Mouse (Mus musculus): ENCODE data around the gene Trabd2b. TPM values are rescaled to one million over a fixed set of nuclear protein-coding genes. Genes with fewer than 3 reads are reported as not detected.
A peak's percentile ranks its signal among the peaks of the same experiment; 100 is the strongest.

Gene Trabd2b
- polyA plus RNA-seq, 1 experiment from 2014 or later, result 1.8 TPM

DNA sequence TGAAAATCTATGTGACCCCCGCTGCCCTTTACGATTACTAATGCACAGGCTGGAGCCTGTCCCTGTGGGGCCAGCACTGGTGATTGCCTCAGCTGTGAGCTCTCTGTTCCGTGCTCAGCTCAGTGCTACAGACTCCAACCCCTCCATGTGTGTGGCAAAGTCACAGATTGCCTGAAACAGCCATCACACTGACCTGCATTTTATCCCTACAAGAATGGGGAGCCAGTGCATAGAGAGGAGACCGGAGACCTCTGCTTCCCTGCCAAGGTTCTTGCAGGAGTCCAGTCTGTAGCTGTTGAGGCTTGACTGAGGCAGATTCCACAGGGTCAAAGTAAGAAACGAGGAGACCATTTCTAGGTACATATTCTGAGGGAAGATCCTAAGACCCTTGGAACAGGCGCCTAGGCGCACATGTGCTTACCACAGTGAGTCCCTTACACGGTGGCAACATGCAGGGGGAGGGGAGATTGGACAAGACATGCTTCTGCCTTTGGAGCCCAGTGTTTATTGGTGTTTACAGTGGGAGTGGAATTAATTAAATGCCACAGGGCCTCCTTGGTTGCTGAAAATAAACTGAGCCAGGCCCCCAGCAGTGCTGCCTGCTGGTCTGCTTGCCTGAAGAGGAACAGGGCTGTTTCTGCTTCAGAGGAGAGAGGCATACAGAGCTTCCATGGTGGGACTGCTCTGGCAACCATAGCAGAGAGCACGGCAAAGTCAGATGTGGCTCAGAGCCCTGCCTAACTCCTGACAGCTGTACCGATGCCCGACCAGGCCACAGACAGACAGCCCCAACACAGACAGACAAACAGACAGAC, 97.9 kb downstream of the Trabd2b start:
- 0 out of 2 replicates have a peak, but pooled peaks have one; percentile 27 for ATAC-seq (ENCODE audit: low FRiP score, low read depth)
- Histone ChIP-seq H3K4me1 (peaks cover 7% of the 10 kb centered on the region; the same call in 1 of the 2 replicates), H3K4me2 (replicated peaks) (no peak overlapping the region), H3K36me3 (no peaks in the 10 kb centered on the region), H3K27me3 (no peaks in the 10 kb centered on the region), H3K9ac (replicated peaks) (no peak overlapping the region), H3K27ac (replicated peaks) (no peak overlapping the region), H3K4me3 (no peak overlapping the region), H3K9me3 (no peaks in the 10 kb centered on the region)
- 66% methylated on average over 11 of the region's 11 CpGs for WGBS

DNA sequence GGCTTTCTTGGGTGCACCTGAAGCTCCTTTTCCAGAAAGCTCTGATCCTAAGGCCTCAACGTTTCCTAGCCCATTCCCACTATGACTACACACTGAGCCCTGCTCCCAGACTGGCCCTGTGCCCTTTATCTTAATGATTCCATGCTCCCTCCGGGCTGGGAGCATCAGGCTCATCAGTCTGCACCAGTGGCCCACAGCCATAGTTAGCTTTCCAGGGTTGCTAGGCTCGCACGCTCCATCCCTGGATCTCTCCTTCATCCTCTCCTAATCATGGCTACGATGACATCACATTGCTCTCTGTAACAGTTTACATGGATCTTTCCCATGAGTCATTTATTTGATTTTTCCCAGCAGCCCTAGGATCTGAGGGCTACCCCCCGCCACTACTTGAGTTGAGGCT, 103.1 kb downstream of the Trabd2b start:
- no peak overlapping the region for H3K27ac ChIP-seq (replicated peaks)
- 94% methylated on average over 6 of the region's 6 CpGs for WGBS
- no peak overlapping the region for H3K4me2 ChIP-seq (replicated peaks)
- no peak for ATAC-seq (ENCODE audit: low FRiP score, low read depth)
- H3K4me3 ChIP-seq, result no peak overlapping the region
- no peak overlapping the region for H3K9ac ChIP-seq (replicated peaks)
- H3K36me3 ChIP-seq, result no peaks in the 10 kb centered on the region
- H3K27me3 ChIP-seq, result no peaks in the 10 kb centered on the region
- no peaks in the 10 kb centered on the region for H3K9me3 ChIP-seq
- peaks cover 1% of the 10 kb centered on the region; the same call in 1 of the 2 replicates for H3K4me1 ChIP-seq

DNA sequence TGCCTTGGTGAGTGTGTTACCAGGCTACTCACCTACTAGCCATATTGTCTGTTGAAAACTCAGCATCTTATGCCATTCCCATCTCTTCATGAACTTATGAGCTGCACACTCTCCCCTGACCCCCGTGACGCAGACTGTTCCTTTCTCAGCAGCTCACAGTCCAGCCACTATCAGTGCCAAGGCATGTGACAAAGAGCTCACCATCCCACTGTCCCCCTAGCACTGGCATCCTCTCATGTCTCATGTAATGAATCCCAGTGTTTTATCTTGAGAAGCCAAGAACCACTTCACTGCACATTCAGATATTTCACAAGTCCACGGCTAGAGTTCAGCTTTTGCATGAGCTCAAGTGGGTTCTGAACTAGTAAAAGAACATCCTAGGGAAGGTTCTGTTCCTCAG, 105.1 kb downstream of the Trabd2b start:
- no peaks in the 10 kb centered on the region for H3K9me3 ChIP-seq
- H3K36me3 ChIP-seq, result no peaks in the 10 kb centered on the region
- H3K27ac ChIP-seq (replicated peaks), result no peak overlapping the region
- H3K4me1 ChIP-seq, result no peaks in the 10 kb centered on the region
- 95% methylated on average over 3 of the region's 3 CpGs for WGBS
- no peak overlapping the region for H3K9ac ChIP-seq (replicated peaks)
- H3K4me3 ChIP-seq, result no peak overlapping the region
- H3K27me3 ChIP-seq, result no peaks in the 10 kb centered on the region
- no peak for ATAC-seq (ENCODE audit: low FRiP score, low read depth)
- no peak overlapping the region for H3K4me2 ChIP-seq (replicated peaks)

DNA sequence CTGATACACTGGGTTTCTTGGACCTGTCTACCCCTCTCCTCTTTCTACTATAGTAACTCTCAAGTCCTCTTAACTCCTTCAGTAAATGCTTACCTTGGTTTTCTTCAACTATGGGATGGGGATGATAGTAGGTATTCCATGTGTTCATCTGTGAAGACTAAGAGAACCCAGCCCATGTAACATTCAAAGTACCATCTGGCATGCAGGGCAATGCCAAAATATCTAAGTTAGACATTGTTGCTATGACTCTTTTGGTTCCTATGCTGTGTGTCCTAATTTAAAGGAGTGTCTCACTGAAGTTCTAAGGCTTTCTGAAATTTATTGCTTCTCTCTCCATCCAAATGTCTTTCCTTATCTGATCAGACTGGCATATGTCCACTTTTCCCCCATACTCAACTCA, 106.6 kb downstream of the Trabd2b start:
- Histone ChIP-seq H3K9ac (replicated peaks) (no peak overlapping the region), H3K9me3 (no peaks in the 10 kb centered on the region)
- ATAC-seq (ENCODE audit: low FRiP score, low read depth), result no peak

GRCm38 (mm10) chr4:114515330-114515771, 108.8 kb downstream of the Trabd2b start:
- no peaks in the 10 kb centered on the region for H3K27me3 ChIP-seq
- WGBS, result 81% methylated on average over 5 of the region's 5 CpGs
- H3K27ac ChIP-seq (replicated peaks), result no peak overlapping the region
- no peaks in the 10 kb centered on the region for H3K4me1 ChIP-seq
- no peak overlapping the region for H3K9ac ChIP-seq (replicated peaks)
- H3K9me3 ChIP-seq, result no peaks in the 10 kb centered on the region
- no peak overlapping the region for H3K4me3 ChIP-seq
- no peak for ATAC-seq (ENCODE audit: low FRiP score, low read depth)
- H3K36me3 ChIP-seq, result no peaks in the 10 kb centered on the region
- H3K4me2 ChIP-seq (replicated peaks), result no peak overlapping the region

More for the DNA sequence above, 106.6 kb downstream of the Trabd2b start:
- H3K36me3 ChIP-seq, result no peaks in the 10 kb centered on the region
- no peak overlapping the region for H3K4me2 ChIP-seq (replicated peaks)
- H3K4me3 ChIP-seq, result no peak overlapping the region
- no peaks in the 10 kb centered on the region for H3K4me1 ChIP-seq
- no peaks in the 10 kb centered on the region for H3K27me3 ChIP-seq
- H3K27ac ChIP-seq (replicated peaks), result no peak overlapping the region

- Histone ChIP-seq H3K9ac (replicated peaks) (no peak overlapping the region), H3K4me2 (replicated peaks) (no peak overlapping the region), H3K27me3 (no peaks in the 10 kb centered on the region), H3K27ac (replicated peaks) (no peak overlapping the region), H3K36me3 (no peaks in the 10 kb centered on the region), H3K9me3 (no peaks in the 10 kb centered on the region), H3K4me1 (no peaks in the 10 kb centered on the region), H3K4me3 (no peak overlapping the region)
- WGBS, result 59% methylated on average over 4 of the region's 4 CpGs
- ATAC-seq (ENCODE audit: low FRiP score, low read depth), result no peak
These were observed 110.1 kb downstream of the Trabd2b start for GRCm38 (mm10) chr4:114516651-114517050.

- Histone ChIP-seq H3K4me3 (no peak overlapping the region), H3K9me3 (no peaks in the 10 kb centered on the region), H3K9ac (replicated peaks) (no peak overlapping the region), H3K36me3 (no peaks in the 10 kb centered on the region), H3K4me1 (no peaks in the 10 kb centered on the region), H3K4me2 (replicated peaks) (no peak overlapping the region), H3K27ac (replicated peaks) (no peak overlapping the region), H3K27me3 (no peaks in the 10 kb centered on the region)
- 82% methylated on average over 3 of the region's 3 CpGs for WGBS
- no peak for ATAC-seq (ENCODE audit: low FRiP score, low read depth)
These were observed 111.5 kb downstream of the Trabd2b start for GRCm38 (mm10) chr4:114518061-114518460.

DNA sequence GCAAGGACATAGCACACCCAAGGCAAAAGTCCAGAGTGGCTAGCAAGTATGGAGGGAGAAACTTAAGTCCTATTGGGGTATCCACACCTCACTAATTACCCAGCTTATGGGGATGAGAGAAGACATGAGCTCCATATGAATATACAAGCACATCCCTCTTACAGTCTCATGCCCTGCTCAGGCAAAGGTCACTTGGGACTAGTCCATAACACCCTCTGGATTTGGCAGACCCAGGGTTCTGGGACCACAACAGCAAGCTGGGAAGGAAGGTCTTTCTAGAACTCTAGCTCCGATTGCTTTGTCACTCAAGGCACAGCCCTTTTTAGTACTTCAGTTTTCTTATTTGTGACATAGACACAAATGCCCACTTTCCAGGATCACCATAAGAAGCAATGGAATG, 112.0 kb downstream of the Trabd2b start:
- Histone ChIP-seq H3K36me3 (no peaks in the 10 kb centered on the region), H3K27ac (replicated peaks) (no peak overlapping the region), H3K4me3 (no peak overlapping the region), H3K4me1 (no peaks in the 10 kb centered on the region), H3K4me2 (replicated peaks) (no peak overlapping the region), H3K9ac (replicated peaks) (no peak overlapping the region), H3K9me3 (no peaks in the 10 kb centered on the region), H3K27me3 (no peaks in the 10 kb centered on the region)
- WGBS, result 93% methylated on average over 1 of the region's 1 CpGs
- ATAC-seq (ENCODE audit: low FRiP score, low read depth), result no peak

DNA sequence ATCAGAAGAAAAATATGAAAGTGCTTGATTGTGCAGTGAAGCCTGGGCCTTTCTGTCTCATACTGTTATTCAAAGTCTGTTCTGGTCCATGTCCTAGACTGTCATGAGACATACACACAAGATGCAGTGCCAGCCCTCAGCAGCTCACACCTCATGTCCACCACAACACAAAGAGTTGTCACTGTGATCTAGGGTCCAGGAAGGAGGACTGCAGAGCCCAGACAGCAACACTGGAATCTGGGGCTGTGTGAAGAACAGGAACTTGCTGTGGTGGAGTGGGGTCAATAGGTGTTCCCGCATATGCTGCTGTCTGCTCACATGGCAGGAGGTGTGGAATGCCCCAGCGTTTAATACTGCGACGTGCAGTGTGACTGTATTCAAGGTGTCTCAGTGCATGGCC, 112.8 kb downstream of the Trabd2b start:
- H3K4me1 ChIP-seq, result no peaks in the 10 kb centered on the region
- no peak overlapping the region for H3K27ac ChIP-seq (replicated peaks)
- 90% methylated on average over 4 of the region's 4 CpGs for WGBS
- H3K27me3 ChIP-seq, result no peaks in the 10 kb centered on the region
- no peaks in the 10 kb centered on the region for H3K36me3 ChIP-seq
- no peaks in the 10 kb centered on the region for H3K9me3 ChIP-seq
- H3K4me2 ChIP-seq (replicated peaks), result no peak overlapping the region
- H3K9ac ChIP-seq (replicated peaks), result no peak overlapping the region
- H3K4me3 ChIP-seq, result no peak overlapping the region
- ATAC-seq (ENCODE audit: low FRiP score, low read depth), result no peak

DNA sequence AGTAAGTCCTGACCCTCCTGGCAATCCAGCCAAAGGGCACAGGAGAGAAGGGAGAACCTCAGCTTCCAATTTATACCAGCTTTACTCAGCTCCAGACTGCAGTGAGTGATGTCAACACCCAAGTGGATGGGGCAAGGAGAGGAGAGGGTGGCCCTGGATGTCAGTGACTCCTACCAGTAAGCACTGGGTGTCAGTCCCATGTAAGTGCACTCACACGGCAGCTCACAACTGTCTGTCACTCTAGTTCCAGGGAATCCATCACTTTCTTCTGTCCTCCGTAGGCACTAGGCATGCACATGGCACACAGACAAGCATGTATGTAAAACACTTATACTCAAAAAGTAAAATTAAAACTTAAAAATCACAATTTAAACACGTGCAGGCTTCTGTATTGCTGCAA, 113.4 kb downstream of the Trabd2b start:
- no peaks in the 10 kb centered on the region for H3K27me3 ChIP-seq
- no peak for ATAC-seq (ENCODE audit: low FRiP score, low read depth)
- no peak overlapping the region for H3K4me2 ChIP-seq (replicated peaks)
- no peak overlapping the region for H3K4me3 ChIP-seq
- no peaks in the 10 kb centered on the region for H3K4me1 ChIP-seq
- H3K27ac ChIP-seq (replicated peaks), result no peak overlapping the region
- no peaks in the 10 kb centered on the region for H3K36me3 ChIP-seq
- no peak overlapping the region for H3K9ac ChIP-seq (replicated peaks)
- H3K9me3 ChIP-seq, result no peaks in the 10 kb centered on the region
- WGBS, result 90% methylated on average over 3 of the region's 3 CpGs

DNA sequence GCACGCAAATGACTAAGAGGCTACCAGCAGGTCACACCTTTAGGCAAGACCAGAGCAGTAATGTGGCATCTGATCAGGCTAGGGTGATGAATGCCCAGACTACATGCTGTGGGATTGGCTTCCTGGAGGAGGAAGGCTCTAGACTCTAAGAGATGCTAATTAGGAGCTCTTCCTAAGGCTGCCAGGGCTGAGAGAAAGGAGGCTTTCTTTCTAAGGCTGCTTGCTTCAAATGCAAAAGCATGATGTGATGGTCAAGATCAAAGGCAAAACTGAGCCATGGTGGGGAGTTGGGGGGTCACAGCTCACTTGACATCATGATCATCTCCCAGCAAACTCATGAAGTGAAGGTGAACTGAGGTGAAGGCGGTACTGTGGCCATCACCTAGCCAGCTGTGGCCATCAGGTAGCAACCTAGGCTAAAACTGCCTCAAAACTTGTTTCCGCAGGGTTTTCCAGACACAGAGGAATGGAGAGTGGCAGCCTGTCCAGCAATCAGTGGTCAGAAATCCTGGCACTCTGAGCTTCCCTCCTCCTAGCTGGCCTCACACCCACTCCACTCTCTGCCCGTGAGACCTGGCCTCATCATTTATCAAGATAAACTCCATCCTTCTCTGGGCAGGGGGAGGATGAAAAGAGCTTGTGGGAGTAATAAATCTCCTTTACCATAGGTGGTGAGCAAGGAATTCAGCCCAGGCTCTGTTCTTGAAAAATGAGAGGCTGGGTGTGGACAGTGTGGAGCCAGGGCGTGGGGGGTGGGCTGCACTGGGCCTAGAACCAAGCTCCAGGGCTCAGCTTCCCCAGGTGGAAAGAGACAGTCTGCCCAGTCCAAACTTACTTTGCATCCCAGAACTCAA, 117.0 kb downstream of the Trabd2b start:
- Histone ChIP-seq H3K9ac (replicated peaks) (no peak overlapping the region), H3K4me3 (no peak overlapping the region), H3K4me2 (replicated peaks) (no peak overlapping the region), H3K27me3 (no peaks in the 10 kb centered on the region), H3K4me1 (no peaks in the 10 kb centered on the region), H3K36me3 (no peaks in the 10 kb centered on the region), H3K9me3 (no peaks in the 10 kb centered on the region), H3K27ac (replicated peaks) (no peak overlapping the region)
- no peak for ATAC-seq (ENCODE audit: low FRiP score, low read depth)
- 88% methylated on average over 5 of the region's 5 CpGs for WGBS

- Histone ChIP-seq H3K9ac (replicated peaks) (no peak overlapping the region), H3K27me3 (no peaks in the 10 kb centered on the region), H3K9me3 (no peaks in the 10 kb centered on the region), H3K4me2 (replicated peaks) (no peak overlapping the region), H3K4me3 (no peak overlapping the region), H3K27ac (replicated peaks) (no peak overlapping the region), H3K4me1 (no peaks in the 10 kb centered on the region), H3K36me3 (no peaks in the 10 kb centered on the region)
- ATAC-seq (ENCODE audit: low FRiP score, low read depth), result no peak
- 50% methylated on average over 6 of the region's 6 CpGs for WGBS
These were observed 125.1 kb downstream of the Trabd2b start for GRCm38 (mm10) chr4:114531591-114531990.

All from midbrain, embryonic 12.5 days (tissue).